Mouse (Mus musculus) left cerebral cortex, adult 18-20 months (tissue): ENCODE measurements around the gene Atp7b. TPM values are rescaled to one million over a fixed set of nuclear protein-coding genes. Genes with fewer than 3 reads are reported as not detected.

ENCODE experiments used
- DNase-seq, 2 experiments: peaks; one replicate each; pipeline ENCODE4 v3.0.0; 2021 to 2022; ENCODE audit warnings: low spot score in 2 of 2, mixed read lengths in 1 of 2
- total RNA-seq, 2 experiments: library from RNA; stranded (reverse); gene quantifications; 2 replicates each; pipeline ENCODE4 v1.2.3; 2021

Atp7b gene
- total RNA-seq, 2 experiments from 2014 or later = 1.4 to 2.0 TPM

GRCm38 (mm10) chr8:22028973-22029372, 31.1 kb downstream of the Atp7b start:
- no peak for DNase-seq

DNA sequence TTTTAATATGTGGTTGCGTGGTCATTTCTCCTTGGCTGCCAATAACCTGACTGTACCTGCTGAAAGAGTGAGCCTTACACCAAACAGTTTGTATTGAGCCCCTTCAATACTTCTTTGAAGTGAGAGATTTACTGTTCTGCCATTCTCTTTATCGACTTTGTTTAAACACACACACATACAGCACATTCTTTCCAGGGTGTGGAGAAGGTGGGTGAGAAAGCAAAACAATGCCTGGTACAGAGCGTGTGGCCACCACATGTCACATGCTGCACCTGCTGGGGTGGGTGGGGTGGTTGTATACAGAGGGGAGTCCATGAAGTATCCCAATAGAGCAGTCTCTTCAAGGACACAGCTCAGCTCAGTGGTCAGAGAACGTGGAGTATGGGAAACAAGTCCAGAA, 34.9 kb downstream of the Atp7b start:
- DNase-seq = no peak

DNA sequence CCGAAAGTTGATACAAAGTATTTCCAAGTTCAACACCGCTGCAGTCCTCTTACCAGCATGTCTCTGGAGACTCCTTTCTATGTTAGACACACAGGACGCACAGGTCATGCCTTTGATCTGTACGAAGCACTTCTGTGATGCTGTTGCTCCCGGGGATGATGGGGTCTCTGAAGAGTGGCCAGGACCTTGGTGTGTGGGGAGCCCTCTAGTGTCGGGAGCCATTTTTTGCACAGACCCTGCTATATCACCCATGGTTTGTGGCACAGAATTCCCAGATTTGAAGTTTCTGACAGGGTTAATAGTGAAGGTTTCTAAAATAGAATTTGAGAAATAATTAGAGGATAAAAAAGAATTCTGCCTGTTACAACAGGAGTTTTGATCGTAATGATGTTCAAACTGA, 37.9 kb downstream of the Atp7b start:
- DNase-seq = no peak

GRCm38 (mm10) chr8:22019498-22019897, 40.6 kb downstream of the Atp7b start:
- DNase-seq = no peak

GRCm38 (mm10) chr8:22017731-22018130, 42.4 kb downstream of the Atp7b start:
- DNase-seq = no peak

DNA sequence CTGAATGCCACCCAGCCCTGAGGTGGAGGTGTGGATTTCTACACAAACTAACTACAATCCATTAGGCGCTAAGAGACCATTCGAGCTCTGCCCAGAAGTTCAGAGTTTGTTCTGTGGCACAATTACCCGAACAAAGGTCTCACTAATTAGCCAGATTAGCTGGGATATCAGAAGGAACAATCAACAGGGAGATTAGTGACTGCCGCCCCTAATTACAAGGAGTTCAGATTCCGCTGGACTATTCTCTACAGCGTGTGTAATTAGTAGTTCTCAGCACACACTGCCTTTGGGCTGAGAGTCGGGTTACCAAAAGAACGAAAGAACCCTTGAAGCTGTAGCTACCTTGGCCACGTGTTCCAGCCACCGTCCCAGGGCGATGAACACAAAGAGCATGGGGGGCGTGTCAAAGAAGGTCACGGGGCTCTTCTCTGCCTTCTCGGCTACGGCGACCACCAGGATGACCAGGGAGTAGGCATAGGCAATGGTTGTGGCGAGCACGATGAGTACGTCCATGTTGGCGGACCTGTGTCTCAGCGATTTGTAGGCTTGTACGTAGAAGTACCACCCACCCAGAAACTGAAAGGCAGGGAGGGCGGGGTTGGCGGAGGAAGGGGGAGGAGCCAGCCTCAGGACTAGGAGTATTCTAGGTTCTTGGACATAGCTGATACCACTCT, 46.9 kb downstream of the Atp7b start:
- no peak for DNase-seq

DNA sequence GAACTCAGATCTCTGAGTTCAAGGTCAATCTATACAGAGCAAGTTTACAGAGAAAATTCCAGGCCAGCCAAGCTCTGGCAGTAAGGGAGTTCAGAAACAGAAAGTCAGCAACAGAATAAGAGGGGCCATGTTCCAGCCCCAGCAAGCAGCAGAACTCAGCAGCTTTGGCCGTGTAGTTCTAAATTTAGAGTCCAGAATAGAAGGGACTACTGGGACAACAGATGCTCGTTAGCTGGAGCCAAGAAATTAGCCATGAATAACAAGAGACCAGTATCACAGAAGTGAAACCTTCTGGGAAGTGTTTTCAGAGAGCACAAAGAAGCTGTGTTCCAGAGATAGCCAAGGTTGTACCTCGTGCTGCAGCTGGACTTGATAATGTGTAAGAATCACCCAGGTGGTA, 50.7 kb downstream of the Atp7b start:
- no peak for DNase-seq

DNA sequence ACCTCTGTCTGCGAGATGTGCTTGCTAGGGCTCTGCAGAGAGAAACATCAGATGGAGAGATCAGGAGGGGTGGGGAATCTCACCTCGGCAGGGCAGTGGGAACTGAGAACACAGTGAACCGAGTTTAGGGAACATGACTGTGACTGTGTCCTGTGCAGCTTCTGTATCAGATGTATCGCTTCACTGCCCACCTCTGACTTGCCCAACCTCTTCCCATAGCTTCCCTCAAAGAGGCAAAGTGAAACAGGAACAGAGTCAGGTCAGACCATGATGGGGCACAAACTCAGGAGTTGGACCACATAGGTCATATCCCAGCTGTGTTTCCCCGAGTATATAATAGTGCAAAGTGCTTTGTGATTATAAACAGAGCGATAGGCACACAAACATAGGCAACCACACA, 53.7 kb downstream of the Atp7b start:
- no peak for DNase-seq

DNA sequence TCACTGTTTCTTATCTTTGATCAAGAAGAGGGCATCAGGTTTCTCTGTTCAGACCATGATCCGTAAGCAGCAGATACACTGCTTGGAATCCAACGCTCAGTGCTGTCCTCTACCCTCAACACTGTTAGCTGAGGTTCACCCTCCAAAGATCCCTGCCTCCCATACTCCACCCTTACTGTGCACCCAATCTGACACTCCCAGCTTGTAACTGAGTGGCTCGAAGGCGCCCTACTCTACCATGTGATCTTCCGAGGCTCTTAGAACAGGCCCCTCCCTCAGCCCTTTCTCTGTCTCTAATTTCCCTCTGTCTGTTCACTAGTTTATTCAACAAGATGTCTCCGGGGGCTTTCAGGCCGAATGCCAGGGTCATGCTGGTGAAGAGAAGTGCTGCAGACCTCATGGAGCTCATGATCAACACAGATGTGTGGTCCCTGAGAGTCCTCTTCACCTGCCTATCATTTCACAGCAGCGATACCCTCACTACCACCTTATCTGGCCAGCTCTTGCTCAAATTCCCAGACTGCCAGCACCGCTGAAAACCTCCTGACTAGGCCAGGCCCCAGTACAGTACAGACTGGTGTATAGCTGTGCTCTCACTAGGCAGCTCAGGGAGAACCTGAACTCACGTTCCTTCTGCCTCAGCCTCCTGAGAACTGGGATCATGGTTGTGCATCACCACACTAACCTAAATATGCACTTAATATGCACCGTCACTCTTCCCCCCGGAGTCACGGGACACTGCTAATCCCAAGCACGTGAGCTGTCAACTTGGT, 55.2 kb downstream of the Atp7b start:
- DNase-seq = no peak

DNA sequence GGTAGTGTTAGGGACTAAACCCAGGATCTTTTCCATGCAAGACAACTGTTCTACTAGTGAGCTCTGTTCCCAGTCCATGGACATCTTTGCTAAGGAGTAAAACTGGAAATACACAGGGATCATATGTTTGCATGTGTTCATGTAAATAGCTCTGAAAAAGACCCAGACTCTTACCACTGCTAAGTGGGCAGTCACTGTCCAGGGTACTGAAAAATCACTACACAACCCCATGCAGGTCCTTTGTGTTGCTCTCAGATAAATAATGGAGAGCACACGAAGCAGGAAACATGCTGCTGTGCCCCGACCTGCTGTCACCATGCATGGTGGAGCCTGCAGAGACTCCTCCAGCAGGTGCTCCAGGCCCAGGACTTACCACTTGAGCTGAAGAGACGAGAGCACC, 64.9 kb downstream of the Atp7b start:
- no peak for DNase-seq

DNA sequence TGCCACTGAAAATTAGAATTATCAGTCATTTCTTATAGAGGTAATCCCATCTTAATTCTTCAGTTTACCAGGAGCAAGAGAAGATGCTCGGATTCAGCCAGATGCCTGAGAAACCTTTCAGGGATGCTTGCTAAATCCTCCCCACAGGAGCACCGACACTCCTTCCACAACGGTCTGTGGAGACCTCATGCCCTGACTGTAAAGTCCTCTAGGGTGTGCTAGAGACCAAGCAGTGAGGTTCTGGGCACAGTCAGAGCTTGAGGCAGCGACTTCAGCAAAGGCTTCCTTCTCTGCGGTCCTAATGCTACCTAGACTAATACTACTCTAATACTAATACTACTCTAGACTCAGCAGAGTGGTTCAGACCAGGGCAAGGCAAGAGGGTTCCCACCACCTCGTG, 67.9 kb downstream of the Atp7b start:
- peak; percentile 53 to 65 for DNase-seq

- peak; percentile 15 to 45 for DNase-seq
Measured at GRCm38 (mm10) chr8:21981664-21982337, 78.3 kb downstream of the Atp7b start.

DNA sequence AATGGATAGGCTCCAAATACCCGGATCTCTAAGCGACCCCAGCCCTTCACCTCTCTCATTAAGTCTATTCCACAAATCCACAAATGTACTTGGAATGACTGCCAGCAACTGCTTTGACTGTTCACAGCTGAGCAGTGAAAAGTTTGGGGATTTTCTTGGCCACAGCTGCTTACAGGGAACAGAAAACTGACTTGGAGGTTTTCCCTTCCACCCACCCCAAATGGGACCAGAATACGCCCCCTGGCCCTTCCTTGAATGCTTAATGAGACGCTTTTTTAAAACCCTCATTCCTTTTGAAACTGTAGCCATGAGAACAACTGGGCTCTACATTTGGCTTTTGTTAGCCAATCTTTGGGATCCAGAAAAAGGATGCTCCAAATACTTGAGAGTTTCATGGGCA, 81.9 kb downstream of the Atp7b start:
- peak in 1 of 2 experiments; percentile 42 for DNase-seq

DNA sequence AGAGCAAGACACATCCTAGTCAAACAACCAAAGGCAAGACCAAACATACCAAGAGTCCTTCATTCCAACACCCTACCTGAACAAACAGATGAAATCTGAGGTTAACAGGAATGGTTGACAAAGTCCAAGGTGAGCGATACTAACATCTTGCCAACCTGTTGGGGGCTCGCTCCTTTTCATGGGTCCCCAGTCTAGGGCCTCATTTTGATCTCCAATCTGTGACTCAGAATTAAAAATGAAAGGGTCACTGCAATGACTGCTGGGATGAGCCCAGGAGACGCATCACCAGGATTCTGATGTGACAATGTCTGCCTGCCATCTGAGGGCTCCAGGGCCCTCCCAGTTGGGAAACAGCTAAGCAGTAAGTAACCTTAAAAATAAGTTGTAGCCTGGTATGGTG, 90.6 kb downstream of the Atp7b start, which contains the start of gene Ccdc70:
Ccdc70 (plus strand) TSS at position 301 of the 400 bp plus-strand sequence.
- no peak for DNase-seq

- DNase-seq = no peak
Measured at GRCm38 (mm10) chr8:21966646-21967045, 93.5 kb downstream of the Atp7b start.

GRCm38 (mm10) chr8:21958414-21958813, 101.7 kb downstream of the Atp7b start, which contains the start of gene Fam90a1a:
TSS of gene Fam90a1a (plus strand) at chr8:21958714.
- no peak for DNase-seq

GRCm38 (mm10) chr8:21956336-21956735, 103.8 kb downstream of the Atp7b start:
- no peak for DNase-seq

- DNase-seq = peak; percentile 59 to 69
Measured at GRCm38 (mm10) chr8:21955321-21955720, 104.8 kb downstream of the Atp7b start.

- DNase-seq = no peak
Measured at GRCm38 (mm10) chr8:21947311-21948017, 112.6 kb downstream of the Atp7b start.

DNA sequence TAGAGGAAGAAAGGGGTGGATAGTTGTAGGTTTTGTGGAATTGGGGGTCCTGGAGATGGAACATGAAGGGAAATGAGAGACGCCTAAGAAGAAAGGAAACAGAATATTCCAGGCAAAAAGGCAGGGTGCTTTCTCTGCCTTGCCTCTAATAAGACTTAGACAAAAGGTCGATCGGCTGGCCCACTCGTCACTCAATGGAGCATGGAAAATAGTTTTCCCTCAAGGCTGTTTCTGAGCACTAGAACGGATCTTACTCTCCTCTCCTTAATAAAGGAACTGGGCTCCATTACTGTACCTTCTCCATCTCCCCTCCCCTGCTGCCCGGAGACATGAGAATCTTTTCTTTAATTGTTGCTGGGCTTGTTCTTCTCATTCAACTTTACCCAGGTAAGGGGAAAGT, 113.6 kb downstream of the Atp7b start, which contains the start of gene Defb13:
Defb13 (plus strand) TSS at position 301 of the 400 bp plus-strand sequence.
- no peak for DNase-seq
